Mouse (Mus musculus) layer of hippocampus, adult 9-11 months (tissue): ENCODE data around the gene Sf3b4.
A peak's percentile ranks its signal among the peaks of the same experiment; 100 is the strongest.
"Not testable (repeated sequence)": the region's sequence is repeated elsewhere in the genome, so short reads cannot be mapped to it uniquely, and the experiment has no call there.

Source experiments
- DNase-seq: peaks from one replicate; pipeline ENCODE4 v3.0.0; 2022

Gene Sf3b4

GRCm38 (mm10) chr3:96175251-96175650 lies 3.1 kb downstream of the Sf3b4 start:
- no peak for DNase-seq

DNA sequence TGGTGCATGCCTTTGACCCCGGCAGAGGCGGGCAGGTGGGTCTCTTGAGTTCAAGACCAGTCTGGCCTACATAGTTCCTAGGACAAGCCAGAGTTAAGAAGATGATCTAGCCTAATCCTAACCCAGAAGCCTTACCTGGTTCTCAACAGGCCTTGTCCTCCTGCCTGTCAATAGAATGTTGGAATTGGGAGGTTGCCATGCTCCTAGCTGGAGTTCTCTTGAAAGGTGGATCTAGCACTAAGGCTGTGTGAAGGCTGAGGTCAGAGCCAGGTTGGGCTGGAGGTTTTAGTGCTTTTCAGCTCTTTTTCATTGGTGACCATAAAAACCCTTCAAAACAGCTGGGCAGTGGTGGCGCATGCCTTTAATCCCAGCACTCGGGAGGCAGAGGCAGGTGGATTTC lies 6.3 kb downstream of the Sf3b4 start:
- no peak for DNase-seq

DNA sequence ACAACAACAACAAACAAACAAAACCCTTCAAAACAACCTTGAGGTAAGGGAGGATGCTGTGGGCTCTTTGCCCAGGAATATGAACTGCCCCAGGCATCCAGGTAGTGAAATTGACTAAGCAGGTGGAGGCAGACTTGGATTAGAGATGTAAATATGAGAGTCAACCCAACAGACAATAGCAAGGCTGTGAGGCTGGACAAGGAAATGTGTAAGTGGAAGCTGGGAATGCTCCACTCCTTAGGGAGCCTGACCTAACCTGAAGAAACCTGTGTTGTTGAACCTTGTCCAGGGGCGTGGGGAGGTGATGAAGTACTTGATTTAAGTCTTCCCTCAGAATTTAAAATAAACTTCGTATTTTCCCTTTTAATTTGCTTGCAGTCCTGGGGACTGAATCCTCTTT lies 6.8 kb downstream of the Sf3b4 start:
- no peak for DNase-seq

DNA sequence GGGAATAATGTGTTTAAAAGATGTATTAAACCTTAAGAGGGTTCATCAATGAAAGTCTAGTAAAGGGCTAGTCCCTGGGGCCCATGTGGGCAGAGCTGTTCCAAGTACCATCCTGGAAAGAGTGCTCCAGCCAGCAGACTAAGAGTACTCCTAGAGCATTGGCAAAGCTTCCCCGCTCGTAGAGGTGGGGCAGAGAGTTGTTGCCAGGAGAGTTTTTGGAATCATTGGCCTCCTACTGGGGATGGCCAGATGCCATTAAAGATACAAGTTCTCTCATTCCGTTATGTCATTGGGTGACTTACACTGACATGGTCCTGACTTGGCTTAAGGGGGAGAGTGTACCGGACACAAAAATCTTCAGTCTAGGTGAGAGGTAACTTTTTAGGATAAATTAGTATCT lies 7.4 kb downstream of the Sf3b4 start:
- DNase-seq: no peak

GRCm38 (mm10) chr3:96180727-96181477 lies 8.8 kb downstream of the Sf3b4 start, which contains the start of gene Sv2a:
TSS of gene Sv2a (plus strand) at chr3:96181151.
- DNase-seq: peak; percentile 69

DNA sequence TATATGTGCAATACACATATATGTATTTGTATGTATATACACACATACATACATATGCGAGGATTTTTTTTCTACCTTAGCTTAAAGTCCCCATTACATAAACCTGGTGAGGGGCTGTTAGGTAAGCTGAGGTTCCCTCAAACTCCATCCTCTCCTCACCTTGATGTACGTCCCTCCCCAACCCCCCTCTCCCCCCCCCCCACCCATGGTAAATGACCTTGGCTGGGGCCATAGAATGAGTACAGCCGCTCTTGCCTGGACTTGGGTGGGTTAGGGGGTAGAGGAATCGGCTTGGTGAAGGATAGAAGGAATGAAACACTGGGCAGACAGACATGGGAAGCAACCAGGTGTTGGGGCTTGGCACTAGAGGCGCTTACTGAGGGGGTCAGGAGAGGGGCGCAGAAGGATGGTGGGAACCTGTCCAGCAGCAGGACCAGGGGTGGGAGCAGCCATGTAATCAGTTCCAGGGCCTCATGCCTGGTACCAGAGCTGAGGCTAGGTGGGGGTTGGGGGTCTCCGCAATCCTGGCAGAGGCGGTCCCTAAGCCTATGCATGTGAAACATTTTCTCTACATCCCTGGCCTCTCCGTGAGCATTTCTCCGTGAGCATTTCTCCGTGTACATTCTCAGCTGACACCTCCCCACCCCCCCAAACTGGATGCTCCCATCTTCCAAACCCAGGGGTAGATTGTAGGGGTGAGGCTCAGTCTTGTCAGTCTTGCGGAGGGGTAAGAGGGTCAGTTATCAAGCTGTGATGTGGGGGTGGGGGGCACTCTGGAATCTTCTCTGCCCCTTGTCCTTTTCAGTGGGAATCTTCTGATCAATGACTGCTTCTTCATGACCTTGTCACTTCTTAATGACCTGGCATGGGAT lies 9.6 kb downstream of the Sf3b4 start:
- no peak for DNase-seq

DNA sequence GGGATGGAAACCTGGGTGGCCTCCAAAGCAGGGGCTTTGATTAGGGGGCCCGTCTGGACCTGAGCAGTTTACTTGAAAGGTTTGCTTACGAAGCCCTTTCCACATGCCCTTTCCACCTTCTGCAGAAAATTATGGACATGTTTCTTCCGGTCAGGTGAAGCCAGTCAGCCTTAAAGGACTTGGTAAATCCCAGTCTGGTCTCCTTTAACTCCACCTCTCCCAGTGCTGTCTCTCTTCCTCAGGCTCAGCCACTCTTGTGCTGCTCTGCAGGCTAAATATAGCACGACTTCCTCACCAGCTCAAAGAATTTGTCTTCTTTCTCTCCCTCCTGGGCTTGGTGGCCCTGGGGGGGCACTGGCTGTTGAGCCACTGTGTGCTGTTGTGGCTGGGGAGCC lies 10.2 kb downstream of the Sf3b4 start:
- DNase-seq: no peak

DNA sequence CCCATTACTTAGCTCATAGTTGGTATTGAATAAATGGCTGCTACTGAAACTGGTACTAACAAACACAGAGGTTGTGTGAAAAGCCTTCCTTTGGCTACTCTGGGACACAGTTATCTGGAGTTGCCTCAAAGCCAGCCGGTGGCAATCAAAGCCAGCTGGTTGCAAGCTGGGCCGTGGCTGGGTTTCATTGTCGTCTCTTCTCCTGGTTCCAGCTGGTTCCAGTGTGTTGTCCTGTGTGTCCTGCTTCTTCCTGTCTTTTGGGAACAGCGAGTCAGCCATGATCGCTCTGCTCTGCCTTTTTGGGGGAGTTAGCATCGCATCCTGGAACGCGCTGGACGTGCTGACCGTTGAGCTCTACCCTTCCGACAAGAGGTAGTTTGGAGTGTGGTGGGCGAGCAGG lies 20.8 kb downstream of the Sf3b4 start:
- no peak for DNase-seq

- DNase-seq: no peak
These were observed 22.8 kb downstream of the Sf3b4 start for GRCm38 (mm10) chr3:96194966-96195365.

DNA sequence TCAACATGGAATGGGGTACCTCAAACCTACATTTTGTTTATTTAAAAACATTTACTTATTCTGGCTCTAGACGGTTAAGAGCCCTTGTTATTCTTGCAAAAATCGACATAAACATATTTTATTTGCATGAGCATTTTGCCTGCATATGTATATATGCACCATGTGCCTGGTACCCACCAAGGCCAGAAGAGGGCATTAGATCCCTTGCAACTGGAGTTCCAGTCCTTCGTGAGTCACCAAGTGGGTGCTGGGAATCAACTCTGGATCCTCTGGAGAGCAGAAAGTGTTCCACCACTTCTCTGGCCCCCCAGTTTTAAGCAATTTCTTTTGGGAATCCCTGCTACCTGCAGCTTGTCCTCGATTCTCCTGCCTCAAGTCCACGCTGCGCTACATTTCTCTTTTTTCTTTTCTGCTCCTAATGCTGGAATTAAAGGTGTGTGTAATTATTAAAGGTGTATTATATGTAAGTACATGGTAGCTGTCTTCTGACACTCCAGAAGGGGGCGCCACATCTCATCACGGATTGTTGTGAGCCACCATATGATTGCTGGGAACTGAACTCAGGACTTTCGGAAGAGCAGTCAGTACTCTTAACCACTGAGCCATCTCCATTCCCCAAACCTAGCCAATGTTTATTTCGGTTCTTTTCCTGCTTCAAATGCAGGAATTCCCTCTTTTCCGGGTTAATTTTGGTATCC lies 23.6 kb downstream of the Sf3b4 start:
- no peak for DNase-seq

DNA sequence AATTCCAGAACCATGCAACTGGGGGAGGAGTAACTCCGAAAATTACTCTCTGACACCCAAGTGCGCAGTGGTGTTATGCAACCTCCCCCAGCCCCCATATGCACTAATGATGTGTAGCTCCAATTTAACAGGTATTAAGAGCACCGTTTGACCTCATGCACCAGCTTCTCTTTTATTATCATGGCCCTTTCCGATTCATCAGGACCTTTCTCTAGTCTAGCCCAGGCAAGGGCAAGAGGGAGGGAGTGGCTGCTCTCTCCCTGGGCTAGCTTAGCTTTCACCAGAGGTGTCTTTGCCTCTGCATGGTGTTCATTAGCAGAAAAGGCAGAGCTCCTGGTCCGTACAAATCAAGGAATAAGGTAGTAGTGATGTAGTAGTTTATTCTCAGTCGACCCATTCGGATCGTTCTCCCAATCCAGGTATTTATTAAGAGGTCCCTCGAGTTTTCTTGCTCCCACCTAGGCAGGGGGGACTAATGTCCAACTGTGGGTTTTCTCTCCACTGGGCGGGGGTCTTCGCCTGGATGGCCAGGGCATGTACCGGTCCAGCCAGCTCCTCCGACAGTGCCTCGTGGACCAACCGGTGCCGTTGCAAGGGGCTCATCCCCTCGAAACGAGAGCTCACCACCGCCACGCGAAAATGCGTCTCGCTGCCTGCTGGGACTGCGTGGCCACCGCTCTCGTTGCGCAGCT lies 24.5 kb downstream of the Sf3b4 start:
- DNase-seq: no peak

DNA sequence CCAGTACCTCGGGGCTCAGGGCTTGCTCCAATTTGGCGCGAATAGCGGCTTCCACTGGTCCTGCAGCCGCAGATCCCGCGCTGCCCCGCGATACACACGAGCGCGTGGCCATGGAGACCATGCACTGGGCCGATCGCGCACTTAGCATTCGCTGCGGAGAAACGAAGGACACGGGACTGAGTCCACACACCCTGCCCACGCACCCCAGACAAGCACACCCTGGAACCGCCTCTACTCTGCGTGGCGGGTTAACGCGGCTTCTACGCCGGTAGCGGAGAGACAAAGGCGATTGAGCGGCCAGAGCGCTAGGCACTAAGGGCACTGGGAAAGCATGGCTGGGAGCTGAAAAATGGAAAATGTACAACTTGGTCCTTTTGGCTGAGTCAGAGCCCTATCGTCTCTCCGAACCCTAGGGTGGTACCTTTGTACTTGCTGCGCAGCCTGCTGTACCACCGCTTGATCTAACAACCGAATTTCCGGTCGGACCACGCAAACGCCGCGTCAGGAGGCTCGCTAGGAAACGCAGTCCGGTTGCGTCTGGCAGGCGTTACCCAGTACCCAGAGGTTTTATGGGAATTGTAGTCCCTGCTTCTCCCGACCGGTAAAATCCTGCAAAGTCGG lies 25.1 kb downstream of the Sf3b4 start:
- peak; percentile 94 for DNase-seq

GRCm38 (mm10) chr3:96198181-96198580 lies 26.0 kb downstream of the Sf3b4 start:
- no peak for DNase-seq

DNA sequence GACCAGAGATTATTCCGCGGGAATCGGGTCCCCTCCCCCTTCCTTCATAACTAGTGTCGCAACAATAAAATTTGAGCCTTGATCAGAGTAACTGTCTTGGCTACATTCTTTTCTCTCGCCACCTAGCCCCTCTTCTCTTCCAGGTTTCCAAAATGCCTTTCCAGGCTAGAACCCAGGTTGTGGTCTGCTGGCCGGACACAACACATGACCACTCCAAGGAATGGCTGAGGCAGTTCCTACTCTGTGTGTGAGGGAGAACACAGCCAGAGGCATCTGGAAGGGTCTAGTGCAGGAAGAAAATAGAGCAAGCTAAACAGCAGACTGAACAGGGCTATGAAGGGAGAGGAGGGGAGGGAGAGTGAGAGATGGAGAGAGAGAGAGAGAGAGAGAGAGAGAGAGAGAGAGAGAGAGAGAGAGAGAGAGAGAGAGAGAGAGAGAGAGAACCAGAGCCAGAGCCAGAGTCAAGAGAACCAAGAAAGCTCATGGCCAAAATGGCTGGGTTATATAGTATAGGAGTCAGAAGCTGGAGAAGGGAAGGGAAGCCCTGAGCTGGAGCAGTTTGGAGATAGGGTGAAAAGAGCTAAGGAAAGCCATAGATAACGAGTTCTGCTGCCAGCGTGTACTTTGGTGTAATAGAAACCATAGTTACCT lies 26.6 kb downstream of the Sf3b4 start:
- DNase-seq: not testable (repeated sequence)

- no peak for DNase-seq
These were observed 27.6 kb downstream of the Sf3b4 start for GRCm38 (mm10) chr3:96199731-96200130.

DNA sequence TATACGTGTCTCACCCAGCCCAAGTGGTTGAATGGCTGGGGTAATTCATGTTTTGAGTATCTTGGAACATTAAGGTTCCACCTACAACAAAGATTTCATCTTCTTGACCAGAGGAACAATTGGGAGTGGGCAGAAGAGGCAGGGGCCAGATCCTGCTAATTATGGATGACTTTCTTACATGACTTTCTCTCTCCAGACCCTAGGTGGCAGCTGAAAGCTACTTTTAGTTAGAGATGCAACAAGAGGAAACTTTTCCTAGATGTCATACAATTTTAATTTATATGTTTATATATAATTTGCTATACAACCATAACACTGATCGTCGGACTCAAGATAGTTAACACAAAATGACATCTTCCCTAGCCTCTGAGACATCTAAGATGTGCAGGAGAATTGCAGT lies 35.7 kb downstream of the Sf3b4 start:
- no peak for DNase-seq

DNA sequence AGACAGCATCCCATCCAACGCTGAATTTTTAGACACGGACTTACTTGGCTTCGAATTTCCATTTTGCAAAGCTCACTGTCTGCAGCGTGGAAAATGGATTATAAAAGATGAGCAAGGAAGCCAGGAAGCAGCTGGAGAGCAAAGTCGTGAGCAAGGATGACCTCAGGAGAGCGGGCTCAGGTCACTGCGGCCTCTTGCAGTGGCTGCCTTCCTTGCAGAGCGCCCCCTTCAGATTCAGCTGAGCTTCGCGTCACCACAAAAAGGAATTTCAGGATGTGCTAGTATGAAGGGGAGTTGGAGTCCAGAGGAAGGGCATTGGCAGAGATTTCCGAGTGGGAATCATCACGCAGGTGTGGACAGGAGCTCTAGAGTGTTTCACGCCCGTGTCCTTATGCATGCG lies 37.1 kb downstream of the Sf3b4 start:
- DNase-seq: no peak

DNA sequence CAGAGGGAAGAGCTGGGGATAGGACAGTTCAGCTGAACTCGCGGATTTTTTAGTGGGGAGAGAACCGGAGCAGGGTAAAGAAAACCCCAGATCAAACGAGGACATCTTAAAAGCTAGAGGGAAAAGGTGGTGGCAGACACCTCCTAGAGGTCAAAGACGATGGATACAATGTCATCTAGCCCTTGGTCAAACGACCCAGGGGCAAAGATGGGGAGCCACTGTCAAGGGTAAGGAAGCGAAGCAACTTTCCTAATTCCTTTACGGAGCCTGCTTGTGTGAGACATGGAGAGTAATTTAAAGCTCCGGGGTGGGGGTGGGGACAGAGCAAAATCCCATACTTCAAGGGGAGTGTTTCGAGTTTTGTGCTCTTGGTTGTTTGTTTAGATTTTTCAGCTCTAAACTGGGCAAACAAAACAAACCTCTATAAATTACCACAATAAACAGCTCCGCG lies 47.1 kb downstream of the Sf3b4 start:
- no peak for DNase-seq

DNA sequence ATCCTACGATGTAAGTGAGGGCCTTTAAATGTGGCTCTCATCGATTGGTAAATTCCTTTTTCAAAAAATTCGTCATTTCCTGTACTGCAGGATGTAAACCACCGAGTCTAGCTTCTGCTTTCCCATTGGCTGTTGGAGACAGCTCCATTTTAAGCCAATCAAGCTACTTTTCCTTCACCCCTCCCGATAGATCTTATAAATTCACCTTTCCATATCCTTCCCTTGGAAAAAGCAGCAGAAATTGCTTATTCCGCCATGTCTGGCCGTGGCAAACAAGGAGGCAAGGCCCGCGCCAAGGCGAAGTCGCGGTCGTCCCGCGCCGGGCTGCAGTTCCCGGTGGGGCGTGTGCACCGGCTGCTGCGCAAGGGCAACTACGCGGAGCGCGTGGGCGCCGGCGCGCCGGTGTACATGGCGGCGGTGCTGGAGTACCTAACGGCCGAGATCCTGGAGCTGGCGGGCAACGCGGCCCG lies 47.6 kb downstream of the Sf3b4 start, which contains the start of the genes Bola1 and Hist2h2ab:
Gene Bola1, minus strand, starts transcription at position 49 of the 470 bp plus-strand sequence.
Gene Hist2h2ab, plus strand, starts transcription at position 205 of the 470 bp plus-strand sequence.
- DNase-seq: peak; percentile 88

DNA sequence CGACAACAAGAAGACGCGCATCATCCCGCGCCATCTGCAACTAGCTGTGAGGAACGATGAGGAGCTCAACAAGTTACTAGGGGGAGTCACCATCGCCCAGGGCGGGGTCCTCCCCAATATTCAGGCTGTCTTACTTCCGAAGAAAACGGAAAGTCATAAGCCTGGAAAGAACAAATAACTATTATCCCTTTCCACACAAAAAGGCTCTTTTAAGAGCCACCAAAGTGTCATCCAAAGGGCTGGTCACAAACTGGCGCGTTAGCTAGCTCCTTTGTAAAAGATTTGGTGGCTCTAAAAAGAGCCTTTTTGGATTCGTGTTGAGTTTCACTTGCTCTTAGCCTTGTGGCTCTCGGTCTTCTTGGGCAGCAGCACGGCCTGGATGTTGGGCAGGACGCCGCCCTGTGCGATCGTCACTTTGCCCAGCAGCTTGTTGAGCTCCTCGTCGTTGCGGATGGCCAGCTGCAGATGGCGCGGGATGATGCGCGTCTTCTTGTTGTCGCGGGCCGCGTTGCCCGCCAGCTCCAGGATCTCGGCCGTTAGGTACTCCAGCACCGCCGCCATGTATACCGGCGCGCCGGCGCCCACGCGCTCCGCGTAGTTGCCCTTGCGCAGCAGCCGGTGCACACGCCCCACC lies 48.1 kb downstream of the Sf3b4 start:
- not testable (repeated sequence) for DNase-seq
